Mouse (Mus musculus): ENCODE results near the gene Bbs12.

Bbs12 gene

DNA sequence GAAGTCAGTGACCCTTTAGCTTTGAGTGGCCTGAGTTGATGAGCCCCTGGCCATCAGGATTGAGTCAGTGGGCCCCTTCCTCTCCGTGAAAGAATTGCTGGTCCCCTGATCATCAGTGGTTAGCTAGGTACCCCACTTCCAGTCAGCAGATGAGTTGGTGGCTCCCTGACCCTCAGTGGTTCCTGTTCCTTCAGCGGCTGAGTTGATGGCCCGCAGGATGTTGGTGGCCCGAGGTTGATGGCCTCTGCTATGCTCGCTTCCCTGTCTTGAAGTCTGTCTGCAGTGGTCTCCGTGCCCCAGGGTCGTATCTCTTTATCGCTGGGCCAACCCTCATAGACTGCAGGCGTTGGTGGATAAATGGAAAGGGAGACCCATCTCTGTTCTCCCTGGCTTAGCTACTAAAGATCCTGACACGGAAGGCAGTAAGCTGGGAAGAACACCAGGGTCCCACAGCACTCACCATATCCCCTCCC, 421 bp upstream of the Bbs12 start:
- CTCF ChIA-PET: interaction anchor here in 3 of 4 experiments (0.6 to 1.6 kb wide), 8 partner anchors 9 to 232 kb away, joined by 3 to 20 read pairs (median 4); partner anchors contain the start of genes Nudt6 (in 1 of the 3) and Spata5 (in 1 of the 3)
- POLR2A ChIA-PET: interaction anchor here in 3 of 4 experiments (0.6 to 2.0 kb wide), 23 partner anchors 8 to 1311 kb away, joined by 3 to 15 read pairs (median 4); partner anchors contain the start of genes Nudt6 (in 2 of the 3) and Spata5 (in 2 of the 3)

DNA sequence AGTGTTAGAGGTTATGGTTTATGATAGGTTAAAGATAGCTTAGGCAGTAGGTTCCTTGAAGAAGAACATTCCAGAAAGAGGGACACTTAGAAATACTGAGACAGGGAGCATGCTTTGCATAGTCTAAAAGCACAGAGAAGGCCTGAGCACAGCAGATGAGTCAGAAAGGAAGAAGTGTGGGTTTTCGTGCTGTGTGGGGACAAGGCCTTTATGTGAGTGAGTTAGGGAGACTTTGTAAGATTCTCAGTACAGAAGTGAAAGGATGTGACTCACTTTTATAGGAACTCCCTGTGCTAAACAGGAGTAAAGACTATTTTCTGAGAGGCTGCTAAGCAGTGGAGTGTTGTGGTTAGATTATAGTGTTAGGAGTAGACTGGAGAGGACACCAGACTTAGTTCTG, 1.0 kb downstream of the Bbs12 start:
- POLR2A ChIA-PET: interaction anchor here in 1 of 4 experiments (0.5 to 2.0 kb wide), 5 partner anchors 11 to 183 kb away, joined by 3 to 6 read pairs (median 4); no protein-coding TSS in a partner anchor

DNA sequence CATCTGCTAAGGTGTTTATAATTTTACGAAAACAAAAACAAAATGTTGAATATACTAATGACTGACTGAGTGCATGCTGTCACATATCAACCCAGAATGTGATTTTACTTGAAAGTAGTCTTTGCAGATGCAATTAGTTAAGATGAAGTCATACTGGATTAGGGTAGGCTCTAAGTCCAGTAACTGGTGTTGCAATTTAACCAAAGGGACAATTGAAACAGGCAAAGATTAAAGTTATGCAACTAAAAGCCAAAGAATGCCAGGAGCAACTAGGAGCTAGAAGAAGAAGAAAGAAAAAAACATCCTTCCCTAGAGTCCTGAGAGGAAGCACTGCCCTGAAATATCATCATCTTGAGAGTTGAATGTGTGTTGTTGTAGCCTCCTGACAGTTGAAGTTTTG, 3.9 kb downstream of the Bbs12 start:
- ChIA-PET POLR2A (interaction anchor here in 1 of 4 experiments (2.0 kb wide), 1 partner anchor 12 kb away, joined by 4 read pairs; no protein-coding TSS in a partner anchor), CTCF (no interaction called here)

More for the DNA sequence above, 1.0 kb downstream of the Bbs12 start:
- CTCF ChIA-PET: no interaction called here

DNA sequence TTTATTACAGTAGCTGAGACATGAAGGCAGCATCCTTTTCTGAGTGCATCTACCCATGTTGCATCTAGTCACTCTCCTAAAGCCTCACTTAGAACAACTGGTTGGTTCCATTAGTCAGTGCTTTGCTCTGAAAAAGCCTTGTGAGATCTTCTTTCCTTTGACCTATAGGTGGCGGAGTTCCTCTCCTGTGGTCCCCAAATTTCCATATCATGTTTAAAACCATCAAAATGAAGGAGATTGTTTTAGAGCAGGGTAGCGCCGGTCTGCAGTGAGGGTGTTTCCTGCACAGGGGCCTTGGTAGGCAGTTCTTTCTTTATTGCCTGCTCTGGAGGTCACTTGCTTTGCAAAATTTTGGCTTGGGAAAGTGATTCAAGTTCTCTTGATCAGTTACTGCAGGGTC, 12.0 kb downstream of the Bbs12 start:
- ChIA-PET POLR2A (interaction anchor here in 2 of 4 experiments (1.2 to 1.4 kb wide), 2 partner anchors 12 kb away, joined by 5 to 6 read pairs; partner anchors contain the start of genes Bbs12 (in 2 of the 2) and Cetn4 (in 2 of the 2)), CTCF (interaction anchor here in 3 of 4 experiments (0.6 to 1.5 kb wide), 8 partner anchors 14 to 252 kb away, joined by 3 to 6 read pairs (median 4); partner anchors contain the start of genes Nudt6 (in 1 of the 3) and Spata5 (in 1 of the 3))

DNA sequence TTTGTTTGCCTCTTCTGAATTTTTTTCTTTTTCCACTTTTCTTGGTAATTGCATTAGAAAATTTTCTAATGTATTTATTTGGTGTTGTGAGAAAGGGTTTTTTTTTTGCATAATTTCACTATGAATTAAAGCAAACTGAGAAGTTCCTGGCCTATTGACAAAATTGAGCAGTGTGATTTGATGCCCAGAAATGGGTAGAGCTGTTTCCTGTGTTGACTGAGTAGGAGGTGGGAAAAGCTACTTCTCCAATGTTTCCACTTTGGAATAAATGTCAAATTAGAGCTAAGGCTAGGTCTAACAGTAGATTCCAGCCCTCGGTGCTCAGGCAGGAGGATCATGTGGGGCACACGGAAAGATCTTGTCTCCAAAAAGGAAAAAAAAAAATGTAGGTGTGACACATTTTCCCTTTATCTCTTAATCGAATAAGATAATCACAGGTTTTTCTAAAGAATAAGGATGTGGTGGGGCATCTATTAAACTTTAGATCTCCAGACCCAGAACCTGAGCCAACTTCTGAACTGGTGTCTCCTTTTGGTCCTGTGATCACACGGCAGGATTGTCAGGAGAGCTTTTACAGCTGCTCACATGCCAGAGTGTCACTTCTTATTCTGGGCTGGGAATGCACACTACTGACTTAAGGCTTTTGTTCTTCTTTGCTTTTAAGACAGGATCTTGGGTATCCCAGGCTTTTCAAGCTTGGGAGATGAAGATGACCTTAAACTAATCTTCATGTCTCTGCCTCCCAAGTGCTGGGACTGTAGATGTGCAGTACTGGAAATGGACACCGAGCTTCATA, 13.2 kb downstream of the Bbs12 start:
- CTCF ChIA-PET: interaction anchor here in 3 of 4 experiments (0.7 to 2.4 kb wide), 7 partner anchors 13 to 851 kb away, joined by 3 to 5 read pairs (median 3); partner anchors contain the start of genes Bbs12 (in 1 of the 3), Nudt6 (in 1 of the 3) and Spata5 (in 1 of the 3)

DNA sequence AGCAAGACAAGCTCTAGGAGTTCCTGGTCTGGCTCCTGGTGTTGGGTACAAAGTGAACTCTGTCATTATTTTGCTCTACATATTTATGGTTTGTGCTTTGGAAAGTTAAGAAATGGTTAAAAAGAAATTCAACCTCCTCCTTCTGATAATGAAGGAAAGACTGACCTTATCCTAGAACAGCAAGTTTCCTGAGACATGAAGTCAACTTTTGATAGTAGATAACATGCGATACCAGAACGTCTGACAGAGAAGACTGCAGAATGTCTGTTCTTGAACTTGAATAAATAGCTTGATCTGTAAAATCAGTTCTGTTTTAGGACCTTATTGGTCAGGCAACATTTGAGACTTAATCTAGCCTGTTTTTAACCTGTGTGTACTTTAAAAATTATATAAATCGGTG, 14.3 kb downstream of the Bbs12 start:
- CTCF ChIA-PET: interaction anchor here in 1 of 4 experiments (2.4 kb wide), 1 partner anchor 23 kb away, joined by 5 read pairs; no protein-coding TSS in a partner anchor
- POLR2A ChIA-PET: no interaction called here

More for the DNA sequence above, 13.2 kb downstream of the Bbs12 start:
- POLR2A ChIA-PET: interaction anchor here in 2 of 4 experiments (0.5 to 0.9 kb wide), 3 partner anchors 12 to 449 kb away, joined by 3 to 4 read pairs (median 3); no protein-coding TSS in a partner anchor

GRCm38 (mm10) chr3:37328489-37328888, 16.1 kb downstream of the Bbs12 start:
- ChIA-PET POLR2A (interaction anchor here in 1 of 4 experiments (1.3 to 1.5 kb wide), 2 partner anchors 11 to 16 kb away, joined by 4 to 6 read pairs; partner anchors contain the start of genes Bbs12 and Cetn4), CTCF (interaction anchor here in 2 of 4 experiments (0.7 to 1.1 kb wide), 2 partner anchors 13 to 86 kb away, joined by 3 read pairs; no protein-coding TSS in a partner anchor)

GRCm38 (mm10) chr3:37329963-37330362, 17.6 kb downstream of the Bbs12 start:
- CTCF ChIA-PET: no interaction called here
- POLR2A ChIA-PET: no interaction called here

- POLR2A ChIA-PET: interaction anchor here (0.6 to 1.7 kb wide), 7 partner anchors 9 to 201 kb away, joined by 3 to 5 read pairs (median 4); partner anchors contain the start of genes Bbs12 (in 3 of the 4) and Cetn4 (in 3 of the 4)
- CTCF ChIA-PET: interaction anchor here in 1 of 4 experiments (1.2 kb wide), 1 partner anchor 9 kb away, joined by 4 read pairs; no protein-coding TSS in a partner anchor
These were observed 19.7 kb downstream of the Bbs12 start for GRCm38 (mm10) chr3:37331999-37332449.

DNA sequence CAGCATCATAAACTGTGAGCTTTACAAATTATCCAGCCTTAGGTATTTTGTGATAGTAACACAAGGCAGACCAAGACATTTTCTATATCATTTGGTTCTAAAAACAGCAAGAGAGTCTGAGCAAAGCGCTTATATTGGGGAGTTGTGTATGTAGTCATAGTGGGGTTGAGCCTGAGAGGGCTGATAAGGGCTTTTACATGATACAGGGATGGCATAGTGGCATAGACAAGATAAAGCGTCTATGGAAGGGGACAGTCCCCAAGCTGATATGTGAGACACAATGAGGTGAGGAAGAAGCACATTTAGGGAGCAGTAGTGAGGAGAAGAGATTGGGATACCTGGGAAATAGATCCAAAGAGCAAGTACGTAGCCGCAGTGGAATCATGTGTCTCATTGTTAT, 21.7 kb downstream of the Bbs12 start:
- ChIA-PET POLR2A (interaction anchor here in 1 of 4 experiments (0.9 kb wide), 1 partner anchor 86 kb away, joined by 4 read pairs; the partner anchor contains the start of genes Nudt6 and Spata5), CTCF (no interaction called here)

DNA sequence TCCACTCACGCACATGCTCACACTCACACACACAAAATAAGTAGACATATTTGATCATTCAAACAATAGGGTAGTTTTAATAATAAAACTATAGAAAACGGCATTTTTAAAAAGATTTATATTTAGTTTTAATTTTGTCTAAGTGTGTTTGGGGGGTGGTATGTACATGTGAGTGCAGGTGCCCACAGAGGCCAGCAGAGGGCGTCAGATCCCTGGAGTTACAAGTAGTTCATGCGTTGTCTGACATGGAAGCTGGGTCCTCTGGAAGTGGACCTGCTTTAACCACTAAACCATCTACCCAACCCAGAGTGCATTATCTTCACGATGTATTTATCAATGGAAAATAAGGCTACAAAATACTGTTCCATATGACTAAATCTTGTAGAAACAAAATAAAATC, 28.8 kb downstream of the Bbs12 start:
- CTCF ChIA-PET: interaction anchor here (0.5 to 2.5 kb wide), 19 partner anchors 8 to 229 kb away, joined by 3 to 31 read pairs (median 4); partner anchors contain the start of genes Nudt6 (in 1 of the 4) and Spata5 (in 1 of the 4)
- POLR2A ChIA-PET: interaction anchor here in 2 of 4 experiments (0.8 to 1.4 kb wide), 4 partner anchors 9 to 73 kb away, joined by 3 to 4 read pairs (median 4); no protein-coding TSS in a partner anchor

GRCm38 (mm10) chr3:37342811-37343210, 30.5 kb downstream of the Bbs12 start:
- ChIA-PET POLR2A (no interaction called here), CTCF (interaction anchor here in 2 of 4 experiments (1.4 to 2.3 kb wide), 3 partner anchors 71 to 72 kb away, joined by 3 to 31 read pairs (median 5); no protein-coding TSS in a partner anchor)

DNA sequence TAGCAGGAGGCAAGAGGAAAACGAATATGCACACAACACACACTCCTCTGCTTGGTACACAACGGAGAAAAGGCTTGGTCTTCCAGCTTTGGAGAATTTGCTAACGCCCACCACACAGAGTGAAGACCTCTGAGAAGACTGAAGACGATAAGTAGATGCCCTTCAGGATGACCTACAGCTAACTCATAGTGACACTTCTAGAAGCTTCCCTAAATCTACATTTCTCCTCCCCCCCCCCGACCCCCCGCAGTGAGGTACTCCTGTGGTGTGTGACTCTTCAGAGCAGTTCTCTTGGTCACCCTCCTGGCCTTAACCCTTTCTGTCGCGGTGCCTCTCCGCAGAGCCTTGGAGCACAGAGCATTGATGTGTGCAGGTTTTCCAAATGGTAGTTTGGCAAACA, 35.3 kb downstream of the Bbs12 start:
- CTCF ChIA-PET: interaction anchor here in 1 of 4 experiments (2.4 kb wide), 1 partner anchor 67 kb away, joined by 8 read pairs; no protein-coding TSS in a partner anchor
- POLR2A ChIA-PET: interaction anchor here in 2 of 4 experiments (0.6 to 1.2 kb wide), 2 partner anchors 22 to 55 kb away, joined by 3 read pairs; no protein-coding TSS in a partner anchor

GRCm38 (mm10) chr3:37348221-37349165, 36.1 kb downstream of the Bbs12 start, which contains the start of gene Fgf2:
TSS of gene Fgf2 (plus strand) at chr3:37348346.
- ChIA-PET POLR2A (interaction anchor here in 3 of 4 experiments (0.6 to 1.2 kb wide), 6 partner anchors 10 to 66 kb away, joined by 3 to 7 read pairs (median 3); no protein-coding TSS in a partner anchor), CTCF (interaction anchor here in 3 of 4 experiments (0.6 to 2.4 kb wide), 6 partner anchors 7 to 630 kb away, joined by 3 to 8 read pairs (median 3); no protein-coding TSS in a partner anchor)

DNA sequence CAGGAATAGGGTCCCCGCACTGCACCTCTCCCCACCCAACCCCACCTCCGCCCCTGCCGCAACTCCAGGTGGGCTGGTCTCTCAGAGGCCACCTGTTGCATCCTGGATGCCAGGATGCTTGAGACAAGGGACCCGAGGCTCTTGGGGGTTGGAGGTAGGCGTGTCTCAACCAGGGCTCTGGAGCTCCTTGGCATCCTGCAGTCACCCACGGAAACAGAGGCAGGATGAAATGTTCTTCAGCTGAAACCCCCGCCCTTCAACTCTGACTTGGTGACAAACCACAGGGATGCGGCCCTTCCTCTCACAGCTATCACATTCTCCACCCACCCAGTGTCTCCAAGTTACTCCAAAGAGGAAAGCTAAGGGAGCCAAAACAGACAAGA, 36.8 kb downstream of the Bbs12 start:
- ChIA-PET CTCF (interaction anchor here in 3 of 4 experiments (0.6 to 2.4 kb wide), 6 partner anchors 8 to 629 kb away, joined by 3 to 8 read pairs (median 3); no protein-coding TSS in a partner anchor), POLR2A (interaction anchor here in 2 of 4 experiments (0.7 to 1.2 kb wide), 5 partner anchors 10 to 66 kb away, joined by 3 to 7 read pairs (median 3); no protein-coding TSS in a partner anchor)

- ChIA-PET POLR2A (interaction anchor here in 1 of 4 experiments (0.6 kb wide), 1 partner anchor 419 kb away, joined by 3 read pairs; no protein-coding TSS in a partner anchor), CTCF (interaction anchor here in 2 of 4 experiments (0.6 to 2.4 kb wide), 2 partner anchors 64 to 380 kb away, joined by 3 to 8 read pairs; no protein-coding TSS in a partner anchor)
These were observed 38.0 kb downstream of the Bbs12 start for GRCm38 (mm10) chr3:37350386-37350785.

DNA sequence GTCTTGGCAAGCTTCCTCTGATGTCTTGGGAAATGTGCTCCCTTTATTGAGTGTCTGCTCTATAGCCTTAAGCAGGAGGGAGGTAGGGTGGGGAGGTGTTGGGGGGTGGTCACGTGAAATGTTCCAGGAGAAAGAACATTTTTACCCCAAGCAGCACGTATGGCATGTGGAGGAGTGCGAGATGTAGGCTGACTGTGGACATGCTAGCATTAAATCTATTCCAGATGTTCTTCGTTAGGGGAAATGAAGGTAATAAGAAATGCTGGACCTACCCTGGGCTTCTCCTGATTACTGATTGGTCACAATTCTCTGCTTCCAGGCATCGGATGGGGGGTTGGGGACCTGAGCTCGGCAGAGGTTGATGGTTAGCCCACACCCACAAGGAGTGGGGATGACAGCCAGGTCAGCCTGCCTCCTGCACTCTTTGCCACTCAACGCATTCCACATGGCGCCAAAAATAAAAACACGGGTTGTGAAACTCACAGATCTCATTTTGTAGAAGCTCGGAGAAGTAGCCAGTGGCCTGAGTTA, 41.7 kb downstream of the Bbs12 start:
- CTCF ChIA-PET: no interaction called here

More for the DNA sequence above, 41.7 kb downstream of the Bbs12 start:
- POLR2A ChIA-PET: no interaction called here

Measured in embryonic stem cell, embryonic (primary cell).